In genomic region chr7:48138248-48138702, GRCm38 (mm10) we compare ENCODE assay signal across 9 mouse cellular contexts. TPM values are rescaled to one million over a fixed set of nuclear protein-coding genes. Genes with fewer than 3 reads are reported as not detected.
DNase-seq lines count a peak whose midpoint lies in the region; ATAC-seq and TF ChIP-seq lines count a peak whose summit lies in the region.
"Had no signal": no experiment of that assay in that cellular context is flagged by ENCODE, and none has a peak within 500 bp of the region (broad histone marks: within the 10 kb centered on the region; RNA-seq: fewer than 3 reads in every experiment).

No protein-coding gene starts in this region.

- TF ChIP-seq CTCF in gastrocnemius, adult 2 months (IDR thresholded peaks at IDR 0.05): peak; percentile 23; the same call in 1 of the 2 replicates

- 3% methylated on average over 17 of the region's 17 CpGs for WGBS in heart, embryonic 10.5 days
- 1% methylated on average over 17 of the region's 17 CpGs for WGBS in kidney, embryonic 15.5 days

- DNase-seq in gastrocnemius, adult 2 months: no peak
- DNase-seq in gastrocnemius, adult 18-20 months (ENCODE audit: low spot score): no peak
- no peak for DNase-seq in heart, embryonic 10.5 days (ENCODE audit: low spot score)
- peak; percentile 11 for DNase-seq in lung, postnatal 14 days
- DNase-seq in retina, embryonic 14.5 days (ENCODE audit: low spot score): peak; percentile 71
- DNase-seq in left cerebral cortex, postnatal 10 days (ENCODE audit: extremely low spot score in 1 of 2, low spot score in 2 of 2): no peak

- ATAC-seq in kidney, embryonic 15.5 days (replicated peaks; ENCODE audit: low FRiP score): peak; percentile 74

- H3K36me3 ChIP-seq in heart, embryonic 10.5 days: no peaks in the 10 kb centered on the region
- H3K36me3 ChIP-seq in kidney, embryonic 15.5 days: no peaks in the 10 kb centered on the region

- H3K4me1 ChIP-seq in brown adipose tissue, adult 24 weeks (ENCODE audit: control insufficient read depth, insufficient read depth, insufficient read length, low read length): no peaks in the 10 kb centered on the region
- peaks cover 6% of the 10 kb centered on the region for H3K4me1 ChIP-seq in heart, embryonic 10.5 days
- H3K4me1 ChIP-seq in kidney, embryonic 15.5 days: peaks cover 5% of the 10 kb centered on the region

- intact Hi-C loops in gastrocnemius, adult 2 months (cut with DNase I): no loop called here
- intact Hi-C loops in left cerebral cortex, postnatal 10 days (cut with DNase I): no loop called here

- H3K4me3 ChIP-seq in gastrocnemius, adult 2 months: peak overlapping the region; percentile 58
- peak overlapping the region; percentile 67 for H3K4me3 ChIP-seq in brown adipose tissue, adult 24 weeks (ENCODE audit: insufficient read depth, low read depth, low read length)
- H3K4me3 ChIP-seq in heart, embryonic 10.5 days: peak overlapping the region; percentile 76
- peak overlapping the region; percentile 65 for H3K4me3 ChIP-seq in kidney, embryonic 15.5 days (replicated peaks)

- peak overlapping the region; percentile 75 for H3K9ac ChIP-seq in kidney, embryonic 15.5 days

- H3K27me3 ChIP-seq in heart, embryonic 10.5 days (ENCODE audit: insufficient read depth, poor library complexity, severe bottlenecking): no peaks in the 10 kb centered on the region
- no peaks in the 10 kb centered on the region for H3K27me3 ChIP-seq in kidney, embryonic 15.5 days

- H3K9me3 ChIP-seq in heart, embryonic 10.5 days: no peaks in the 10 kb centered on the region
- H3K9me3 ChIP-seq in kidney, embryonic 15.5 days (replicated peaks): no peaks in the 10 kb centered on the region

- no peak overlapping the region for H3K27ac ChIP-seq in gastrocnemius, adult 2 months
- no peak overlapping the region for H3K27ac ChIP-seq in brown adipose tissue, adult 24 weeks (replicated peaks; ENCODE audit: low read depth, low read length)
- H3K27ac ChIP-seq in heart, embryonic 10.5 days: peak overlapping the region; percentile 90
- H3K27ac ChIP-seq in kidney, embryonic 15.5 days: peak overlapping the region; percentile 89

- H3K4me2 ChIP-seq in kidney, embryonic 15.5 days: peak overlapping the region; percentile 91

RNA-seq across cellular contexts. Expression of gene Mrgprb5, which starts 30.5 kb away (rescaled TPM):
- not detected for total RNA-seq in gastrocnemius, adult 2 months (2021)
- total RNA-seq in gastrocnemius, adult 18-20 months (2021): not detected
- not detected in 2 replicates for polyA plus RNA-seq in brown adipose tissue, adult 24 weeks (2012; ENCODE audit: insufficient read depth, insufficient read length, missing spikeins)
- not detected in 2 replicates for polyA plus RNA-seq in heart, embryonic 10.5 days (2016; fragmentation: Nextera tagmentation; extraction: Ambion mirVana)
- not detected in 2 replicates for polyA plus RNA-seq in kidney, embryonic 15.5 days (2015; fragmentation: Nextera tagmentation; extraction: Ambion mirVana)
- total RNA-seq in left cerebral cortex, postnatal 10 days (2021): not detected
- total RNA-seq: left cerebral cortex, postnatal 14 days had no signal

Comparison
In these comparisons a context has a peak if more than half of its experiments do, and no peak if none do; other contexts are left out.
1. DNase-seq: peak in lung, postnatal 14 days (single experiment) and retina, embryonic 14.5 days (single experiment); none in gastrocnemius, adult 2 months (single experiment), gastrocnemius, adult 18-20 months (single experiment), heart, embryonic 10.5 days (single experiment) and left cerebral cortex, postnatal 10 days (0 of 2).
2. H3K27ac ChIP-seq: peak in heart, embryonic 10.5 days (single experiment) and kidney, embryonic 15.5 days (single experiment); none in gastrocnemius, adult 2 months (single experiment) and brown adipose tissue, adult 24 weeks (single experiment).
3. Peak in every context shown above with its lines, with median percentiles within 50 percentile points of each other: H3K4me3 ChIP-seq.